Mouse (Mus musculus) brain, embryonic 14.5 days (tissue): ENCODE measurements around the gene Ahdc1.

Experiments used
- CTCF ChIP-seq: fragments of 200-500 bp; IDR thresholded peaks from 2 replicates; pipeline ENCODE4 v1.5.1; 2012; ENCODE audit warnings: inconsistent platforms, mild to moderate bottlenecking, moderate library complexity, borderline replicate concordance; ENCODE audit not compliant: insufficient read depth, insufficient read length; ENCODE audit errors: extremely low read depth
- POLR2A ChIP-seq: fragments of 200-500 bp; IDR thresholded peaks from 2 replicates; pipeline ENCODE4 v1.6.1; 2012; ENCODE audit warnings: mild to moderate bottlenecking, inconsistent platforms, borderline replicate concordance; ENCODE audit not compliant: poor library complexity, insufficient read depth, insufficient read length, severe bottlenecking; ENCODE audit errors: extremely low read depth

- TF ChIP-seq CTCF: no peak
- TF ChIP-seq POLR2A: no peak
These were observed 36.2 kb upstream of the Ahdc1 start for GRCm38 (mm10) chr4:132974904-132975303.
